Mouse (Mus musculus) layer of hippocampus, postnatal 25 days (tissue): ENCODE results near the gene Cadm2. TPM values are rescaled to one million over a fixed set of nuclear protein-coding genes. Genes with fewer than 3 reads are reported as not detected.

Experiments
- DNase-seq, 2 experiments: peaks; one replicate each; pipeline ENCODE4 v3.0.0; 2022; ENCODE audit warnings: mixed read lengths in 2 of 2, low spot score in 1 of 2; ENCODE audit errors: extremely low spot score in 1 of 2
- total RNA-seq, 2 experiments: library from RNA; stranded (reverse); gene quantifications; 2 replicates each; pipeline ENCODE4 v1.2.3; 2021

Gene Cadm2
- total RNA-seq, 2 experiments from 2014 or later: 228 to 239 TPM

DNA sequence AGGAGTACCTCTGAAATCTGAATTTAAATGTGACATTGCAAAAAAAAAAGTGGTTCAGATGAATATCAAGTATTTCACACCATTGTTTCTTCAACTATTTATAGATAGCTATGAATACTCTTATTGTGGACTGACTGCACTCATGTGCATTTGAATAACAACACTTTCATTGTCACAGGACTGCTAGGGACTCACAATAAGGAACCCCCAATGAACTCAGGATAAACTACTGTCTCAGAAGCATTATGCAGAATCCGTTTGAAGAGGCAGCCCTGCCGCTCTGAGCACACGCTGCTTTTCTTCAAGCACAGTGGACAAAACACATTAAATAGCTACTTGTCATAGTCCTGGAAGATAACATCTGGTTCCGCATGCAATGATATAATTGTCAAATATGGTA, 848.8 kb downstream of the Cadm2 start:
- DNase-seq: no peak

DNA sequence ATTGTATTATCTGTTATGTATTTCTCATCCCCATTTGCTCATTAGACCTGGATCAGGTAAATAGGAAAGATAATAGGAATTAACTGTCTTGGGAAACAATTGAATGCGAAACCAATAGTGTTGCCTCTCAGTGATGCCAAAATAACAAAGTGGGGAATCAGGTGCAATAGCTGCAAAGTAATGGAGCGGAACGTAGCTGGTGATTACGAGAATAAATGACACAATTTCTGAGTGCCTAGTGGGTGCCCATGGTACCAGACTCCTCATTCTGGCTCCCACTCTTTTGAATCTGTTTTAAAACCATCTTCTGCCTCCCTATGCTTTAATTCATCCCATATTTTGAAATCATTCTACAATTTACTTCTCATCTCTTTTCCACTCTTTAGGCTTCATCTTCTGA, 851.2 kb downstream of the Cadm2 start:
- no peak for DNase-seq

DNA sequence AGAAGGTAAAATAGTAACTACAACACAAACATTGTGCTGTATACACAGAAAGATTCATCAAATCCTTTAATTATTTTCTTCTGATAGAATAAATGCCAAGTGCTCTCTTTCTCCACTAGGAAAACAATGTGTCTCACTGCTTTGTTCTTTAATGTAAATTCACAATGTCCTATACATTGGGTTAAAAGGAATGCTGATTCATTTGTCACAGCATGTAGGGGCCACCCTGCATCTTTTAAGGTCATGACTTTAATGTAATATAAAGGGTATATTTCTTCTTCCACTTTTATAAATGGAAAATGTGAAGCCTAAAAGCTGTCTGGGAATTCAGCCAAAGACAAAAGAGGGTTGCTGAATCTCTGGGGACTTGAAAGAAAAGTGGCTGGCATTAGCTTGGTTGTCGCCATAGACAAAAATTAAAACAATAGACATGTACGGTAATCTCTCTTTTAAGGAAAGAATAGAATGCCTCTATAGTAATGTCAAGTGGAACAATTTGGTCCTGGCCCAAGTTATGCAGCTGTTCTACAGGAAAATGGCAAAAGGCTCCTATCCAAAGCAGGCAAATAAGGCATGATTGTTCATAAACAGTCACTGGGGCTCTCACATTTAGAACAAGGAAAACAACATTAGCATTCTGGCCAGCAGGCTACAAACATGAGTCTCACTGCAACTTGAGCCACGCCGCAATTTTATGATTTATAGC, 851.9 kb downstream of the Cadm2 start:
- no peak for DNase-seq

DNA sequence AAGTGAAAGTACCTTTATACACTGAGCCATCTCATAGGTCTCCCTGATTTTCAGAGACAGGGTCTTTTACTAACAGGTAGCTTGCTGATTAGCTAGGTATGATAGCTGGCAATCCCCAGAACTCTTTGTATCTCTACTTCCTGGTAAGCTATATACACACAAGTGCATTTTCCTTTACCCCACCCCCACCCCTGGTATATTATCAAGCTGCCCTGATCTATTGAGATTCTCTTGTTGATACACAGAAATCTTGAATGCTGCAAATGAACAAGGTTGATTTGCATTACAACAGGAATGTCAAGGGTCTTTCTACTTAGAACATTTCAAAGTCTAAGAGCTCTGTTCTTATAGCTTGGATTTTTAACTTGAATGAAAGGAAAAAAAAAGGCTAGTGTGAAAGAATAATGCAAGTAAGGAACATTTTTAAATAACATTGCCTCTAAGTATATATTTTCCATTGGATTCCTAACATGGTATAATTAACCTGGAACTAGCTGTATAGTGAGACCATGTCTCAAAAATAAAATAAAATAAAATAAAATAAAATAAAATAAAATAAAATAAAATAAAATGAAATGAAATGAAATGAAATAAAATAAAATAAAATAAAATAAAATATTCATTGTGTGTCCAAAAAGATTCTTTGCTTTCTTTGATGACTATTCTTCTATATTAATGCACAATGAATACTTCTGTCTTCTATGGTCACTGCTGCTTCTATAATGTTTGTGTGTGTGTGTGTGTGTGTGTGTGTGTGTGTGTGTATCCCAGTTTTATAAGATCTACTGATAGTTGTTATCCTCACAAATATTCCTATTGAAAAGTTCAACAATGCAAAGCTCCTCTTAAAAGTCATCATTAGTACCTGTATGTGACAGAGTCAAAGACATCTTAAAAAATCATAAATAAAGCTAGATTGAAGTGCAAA, 858.9 kb downstream of the Cadm2 start:
- no peak for DNase-seq

- DNase-seq: no peak
Measured at GRCm38 (mm10) chr16:66748533-66748932, 872.2 kb downstream of the Cadm2 start.

- DNase-seq: no peak
Measured at GRCm38 (mm10) chr16:66731212-66731611, 889.5 kb downstream of the Cadm2 start.

DNA sequence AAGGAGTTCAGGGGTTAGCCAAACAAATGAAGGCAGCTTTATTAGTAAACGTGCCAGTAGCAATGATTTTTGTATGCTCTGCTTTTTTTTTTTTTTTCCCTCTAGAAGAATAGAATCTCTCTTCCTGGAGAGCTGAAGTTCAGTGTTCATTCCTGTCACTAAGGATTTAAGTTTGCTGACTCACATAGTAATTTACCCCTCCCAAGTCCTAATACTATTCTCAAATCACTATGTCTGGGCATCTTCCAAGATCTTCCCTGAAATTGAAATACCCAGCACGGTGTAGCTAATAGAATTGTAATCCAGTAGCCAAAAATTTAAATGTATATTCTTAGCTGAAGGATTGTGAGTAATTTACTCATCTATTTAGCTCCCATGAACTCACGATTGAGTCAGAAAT, 914.2 kb downstream of the Cadm2 start:
- no peak for DNase-seq

GRCm38 (mm10) chr16:66694783-66695182, 925.9 kb downstream of the Cadm2 start:
- DNase-seq: no peak

DNA sequence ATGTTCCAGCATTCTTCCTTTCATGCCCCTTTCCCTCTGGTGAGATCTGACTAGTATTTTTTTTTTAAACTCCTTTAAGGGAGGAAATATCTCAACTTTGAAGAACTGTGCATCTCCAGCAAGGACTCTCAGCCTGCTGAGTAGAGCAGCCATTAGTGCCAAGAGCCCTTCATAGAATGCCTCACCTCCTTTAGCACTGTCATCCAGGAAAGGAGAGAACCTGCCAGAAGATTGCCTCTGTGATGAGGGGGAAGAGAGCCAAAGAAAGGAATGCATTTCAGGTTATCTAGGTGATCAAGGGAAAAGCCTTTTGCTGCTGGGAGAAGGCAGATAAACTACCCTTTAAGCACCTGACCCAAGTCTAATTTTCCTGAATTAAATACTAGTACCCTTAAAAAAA, 943.5 kb downstream of the Cadm2 start:
- DNase-seq: no peak

- no peak for DNase-seq
Measured at GRCm38 (mm10) chr16:66651013-66651362, 969.7 kb downstream of the Cadm2 start.

DNA sequence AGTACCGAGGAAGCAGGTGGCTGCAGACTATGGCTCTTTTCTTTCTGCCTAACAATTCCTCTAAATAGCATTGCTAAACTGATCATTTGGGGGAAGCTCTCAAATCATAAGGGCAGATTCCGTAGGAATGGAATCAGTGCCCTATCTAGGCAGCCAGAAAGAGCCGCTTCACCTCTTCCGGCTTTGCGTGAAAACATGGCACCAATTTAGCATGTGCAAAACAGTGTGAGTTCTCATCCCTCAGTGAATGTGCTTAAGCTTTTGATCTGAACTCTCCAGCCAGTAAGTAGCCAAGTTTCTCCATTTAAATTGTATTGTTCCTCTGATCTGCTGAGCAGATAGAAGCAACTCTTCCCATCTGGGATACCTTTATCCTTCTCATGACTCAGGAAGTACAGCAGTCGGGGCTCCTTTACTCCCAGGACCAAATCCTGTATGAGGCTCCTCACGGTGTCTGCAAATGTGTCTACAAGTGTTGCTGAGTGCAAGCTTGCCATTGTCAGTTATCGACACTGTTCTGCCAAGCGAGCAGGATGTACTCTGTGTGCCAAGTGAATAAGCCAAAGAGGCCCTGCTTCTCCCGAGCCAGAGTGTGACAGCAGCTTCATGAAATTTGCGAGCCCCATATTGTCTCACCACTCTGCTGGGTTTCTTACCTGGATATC, 970.2 kb downstream of the Cadm2 start:
- DNase-seq: peak; percentile 31 to 34

- no peak for DNase-seq
Measured at GRCm38 (mm10) chr16:66647798-66648197, 972.9 kb downstream of the Cadm2 start.

GRCm38 (mm10) chr16:66643606-66644005, 977.1 kb downstream of the Cadm2 start:
- no peak for DNase-seq

- DNase-seq: no peak
Measured at GRCm38 (mm10) chr16:66627527-66627926, 993.2 kb downstream of the Cadm2 start.

DNA sequence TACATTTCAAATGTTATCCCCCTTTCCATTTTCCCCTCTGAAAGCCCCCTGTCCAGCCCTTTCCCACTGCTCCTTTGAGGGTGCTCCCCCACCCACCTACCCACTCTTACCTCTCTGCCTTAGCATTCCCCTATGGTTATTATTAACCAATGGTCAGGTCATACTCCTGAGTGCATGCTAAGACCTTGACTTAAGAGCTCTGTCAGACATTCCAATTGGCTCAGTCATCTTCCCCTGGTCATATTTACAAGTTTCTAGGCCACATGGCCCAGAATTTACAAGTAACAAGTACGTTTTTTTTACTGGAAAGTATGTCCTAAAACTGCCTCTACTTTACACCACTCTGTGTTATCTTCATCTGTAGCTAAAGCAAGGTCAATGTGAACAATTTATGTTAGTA, 998.3 kb downstream of the Cadm2 start:
- DNase-seq: no peak

GRCm38 (mm10) chr16:66612624-66613023, 1008.1 kb downstream of the Cadm2 start:
- no peak for DNase-seq
